Mouse (Mus musculus): ENCODE measurements around the gene Usp22. TPM values are rescaled to one million over a fixed set of nuclear protein-coding genes. Genes with fewer than 3 reads are reported as not detected.

Gene Usp22
- polyA plus RNA-seq, 1 experiment from 2014 or later = 60.7 TPM

Other genes with a start within 250 kb of the Usp22 start
- gene Map2k3, start 243.0 kb downstream of the Usp22 start, polyA plus RNA-seq (2015; fragmentation: Nextera tagmentation; extraction: Ambion mirVana) = 53.3 and 76.0 TPM in 2 replicates
- gene Kcnj12, start 152.5 kb downstream of the Usp22 start, polyA plus RNA-seq (2015; fragmentation: Nextera tagmentation; extraction: Ambion mirVana) = 5.5 TPM in 2 replicates
- gene Tnfrsf13b, start 48.3 kb downstream of the Usp22 start, polyA plus RNA-seq (2015; fragmentation: Nextera tagmentation; extraction: Ambion mirVana) = 1.8 and 3.4 TPM in 2 replicates
- gene Aldh3a1, start 32.5 kb upstream of the Usp22 start, polyA plus RNA-seq (2015; fragmentation: Nextera tagmentation; extraction: Ambion mirVana) = 0.25 and 0.42 TPM in 2 replicates
- gene Aldh3a2, start 92.4 kb upstream of the Usp22 start, polyA plus RNA-seq (2015; fragmentation: Nextera tagmentation; extraction: Ambion mirVana) = 29.4 and 34.9 TPM in 2 replicates
- 0.10 and 0.19 TPM in 2 replicates for gene Slc47a2, start 167.8 kb upstream of the Usp22 start, polyA plus RNA-seq (2015; fragmentation: Nextera tagmentation; extraction: Ambion mirVana)
- 20.6 and 21.5 TPM in 2 replicates for gene Slc47a1, start 203.3 kb upstream of the Usp22 start, polyA plus RNA-seq (2015; fragmentation: Nextera tagmentation; extraction: Ambion mirVana)

Measured in heart, embryonic 15.5 days (tissue).